Mouse (Mus musculus) embryo, embryonic 9.5 days (tissue): ENCODE measurements around the gene Egfl8.

Experiments used
- DNase-seq: peaks from one replicate; pipeline ENCODE4 v3.0.0-alpha.2; 2017; ENCODE audit errors: extremely low spot score

Egfl8 gene

DNA sequence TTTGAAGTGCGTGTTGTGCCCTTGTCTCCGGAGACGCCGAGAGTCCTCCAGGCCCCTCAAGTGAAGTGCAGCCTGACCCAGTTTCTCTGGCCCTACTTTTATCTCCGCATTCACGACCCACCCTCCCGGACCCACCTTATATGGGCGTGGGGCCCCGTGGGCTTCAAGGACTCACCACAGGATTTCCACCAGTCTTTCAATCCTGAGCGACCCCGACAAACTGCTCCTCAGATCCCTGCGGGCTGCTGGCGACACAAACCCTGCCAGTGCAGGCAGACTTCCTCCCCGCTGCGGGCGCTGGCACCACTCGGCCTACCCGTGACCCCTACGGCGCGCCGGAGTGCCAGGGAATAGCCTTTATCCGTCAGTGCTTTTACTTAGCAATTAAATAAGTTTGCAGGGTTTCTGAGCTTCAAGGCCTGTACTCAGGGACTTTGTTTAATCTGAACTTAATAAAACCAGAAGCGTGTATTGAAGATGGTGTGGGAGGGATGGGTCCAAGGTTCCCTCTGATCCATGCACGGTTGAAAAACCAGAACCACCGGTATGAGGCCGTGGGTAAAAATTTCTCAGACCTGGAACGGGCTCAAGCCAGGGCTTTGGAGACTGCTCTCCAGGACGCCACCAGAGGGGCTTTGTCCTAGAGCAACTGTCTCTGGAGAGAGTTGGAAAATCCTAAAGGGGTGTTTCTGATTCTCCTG lies 12.3 kb upstream of the Egfl8 start, which contains the start of gene Ppt2:
Gene Ppt2, minus strand, starts transcription at position 568 of the 701 bp plus-strand sequence.
- DNase-seq = no peak

DNA sequence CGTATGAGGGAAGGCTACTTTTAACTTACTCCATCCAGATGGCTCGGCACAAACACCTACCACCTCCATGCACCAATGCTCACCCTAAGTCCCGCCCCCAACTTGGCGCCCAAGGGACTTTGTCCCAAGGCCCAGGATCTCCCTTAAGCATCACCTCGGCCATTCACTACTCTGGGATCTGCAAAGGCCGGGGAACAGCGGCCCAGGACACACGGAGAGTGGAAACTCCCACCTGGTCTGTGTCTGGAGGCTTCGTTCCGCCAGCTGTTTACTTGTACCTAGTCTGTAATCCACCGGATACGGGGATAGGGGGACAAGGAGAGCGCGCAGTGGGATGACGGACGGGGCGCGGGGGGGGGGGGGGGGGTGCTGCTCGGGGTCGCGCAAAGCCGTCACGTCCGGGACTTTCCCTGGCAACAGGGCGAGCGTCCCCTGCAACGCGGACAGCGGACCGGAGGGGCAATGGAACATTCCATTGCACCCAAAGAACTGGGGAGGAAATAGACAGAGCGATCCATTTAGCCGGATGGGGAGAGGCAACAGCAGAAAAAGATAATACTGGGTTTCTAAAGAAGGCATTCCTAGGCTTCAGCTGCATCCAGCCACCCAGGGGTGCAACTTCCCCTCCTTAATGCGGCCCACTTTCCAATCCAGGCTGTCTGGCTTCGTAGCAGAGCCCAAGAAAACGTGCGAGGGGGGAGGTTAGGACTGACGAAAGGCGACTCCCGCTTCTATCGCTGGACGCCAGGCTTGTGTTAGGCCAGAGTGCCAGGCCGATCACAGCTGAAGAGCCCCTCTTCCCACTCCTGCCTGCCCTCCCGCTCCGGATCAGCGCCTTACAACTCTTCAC lies 11.5 kb upstream of the Egfl8 start:
- peak; percentile 92 for DNase-seq

DNA sequence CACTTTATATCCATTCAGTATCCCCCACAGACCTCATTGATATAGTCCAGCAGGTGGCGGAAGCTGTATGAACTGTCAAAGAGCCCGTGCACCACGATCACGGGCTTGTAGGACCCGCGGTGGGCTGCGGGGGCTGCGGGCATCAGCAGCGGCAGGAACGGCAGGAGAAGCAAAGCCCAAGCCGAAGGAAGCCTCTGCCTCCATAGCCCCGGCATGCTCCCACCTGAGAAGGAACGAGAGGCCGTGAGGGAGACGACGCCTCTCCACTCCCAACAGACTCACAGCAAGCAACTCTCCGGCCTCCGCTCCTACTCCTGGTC lies 11.0 kb upstream of the Egfl8 start:
- peak; percentile 51 for DNase-seq

DNA sequence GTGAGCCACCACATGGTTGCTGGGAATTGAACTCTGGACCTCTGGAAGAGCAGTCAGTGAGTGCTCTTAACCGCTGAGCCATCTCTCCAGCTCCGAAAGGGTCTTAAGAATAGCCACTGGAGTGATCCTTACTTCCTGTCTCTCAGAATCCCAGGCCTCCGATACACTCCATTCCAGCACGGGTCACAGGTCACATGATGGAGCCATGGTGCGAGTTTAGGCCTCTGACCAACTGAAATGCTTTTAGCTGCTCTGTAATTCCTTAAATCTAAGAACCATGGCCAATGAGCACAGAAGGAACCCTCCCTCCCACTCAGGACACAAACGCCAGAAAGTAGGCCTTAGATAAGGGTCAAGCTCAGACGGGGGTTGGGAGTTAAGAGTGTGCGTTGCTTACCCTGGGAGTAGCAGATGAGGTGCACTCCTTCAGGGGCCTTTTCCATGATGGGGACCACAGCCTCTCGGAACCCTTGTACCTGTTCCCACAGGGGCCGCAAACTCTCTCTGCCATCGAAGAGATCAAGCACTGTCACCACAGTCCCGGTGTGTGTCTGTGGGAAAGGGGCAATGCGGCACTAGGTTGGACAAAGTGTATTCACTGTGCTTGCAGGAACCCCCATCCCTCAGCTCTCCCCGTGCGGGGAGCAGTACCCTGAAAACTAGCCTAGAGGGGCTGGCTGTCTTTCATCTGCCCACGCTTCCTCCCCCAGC lies 10.4 kb upstream of the Egfl8 start:
- DNase-seq = no peak

DNA sequence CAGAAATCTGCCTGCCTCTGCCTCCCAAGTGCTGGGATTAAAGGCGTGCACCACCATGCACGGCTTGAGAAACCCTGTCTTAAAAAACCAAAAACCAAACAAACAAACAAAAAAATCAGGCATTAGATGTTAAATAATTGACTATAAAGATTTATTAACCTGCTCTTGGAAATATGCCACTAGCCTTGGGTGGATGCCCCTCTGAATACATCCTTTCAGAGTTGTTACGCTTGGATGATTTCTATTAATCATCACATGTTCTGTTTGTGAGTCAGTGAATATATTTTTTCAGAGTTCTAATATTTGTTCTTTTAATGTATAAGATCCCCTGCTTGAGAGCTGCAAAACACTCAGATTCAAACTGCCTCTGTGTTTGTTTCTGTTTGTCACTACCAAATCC lies 9.2 kb upstream of the Egfl8 start:
- no peak for DNase-seq

DNA sequence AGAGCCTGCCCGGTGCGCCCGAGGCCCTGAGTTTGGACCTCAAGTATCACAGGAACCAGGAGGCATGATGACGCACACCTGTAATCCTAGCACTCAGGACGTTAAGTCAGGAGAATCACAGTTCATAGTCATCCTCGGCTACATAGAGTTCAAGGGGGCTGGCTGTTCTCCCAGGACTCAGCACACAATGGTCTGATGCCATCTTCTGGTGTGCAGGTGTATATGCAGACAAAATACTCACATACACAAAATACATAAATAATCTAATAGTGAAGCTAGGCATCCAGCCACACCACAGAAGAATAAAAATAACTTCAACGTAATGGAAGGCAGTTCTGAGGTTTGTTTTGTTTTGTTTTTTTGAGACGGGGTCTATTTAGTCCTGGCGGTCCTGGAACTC lies 7.4 kb upstream of the Egfl8 start:
- no peak for DNase-seq

DNA sequence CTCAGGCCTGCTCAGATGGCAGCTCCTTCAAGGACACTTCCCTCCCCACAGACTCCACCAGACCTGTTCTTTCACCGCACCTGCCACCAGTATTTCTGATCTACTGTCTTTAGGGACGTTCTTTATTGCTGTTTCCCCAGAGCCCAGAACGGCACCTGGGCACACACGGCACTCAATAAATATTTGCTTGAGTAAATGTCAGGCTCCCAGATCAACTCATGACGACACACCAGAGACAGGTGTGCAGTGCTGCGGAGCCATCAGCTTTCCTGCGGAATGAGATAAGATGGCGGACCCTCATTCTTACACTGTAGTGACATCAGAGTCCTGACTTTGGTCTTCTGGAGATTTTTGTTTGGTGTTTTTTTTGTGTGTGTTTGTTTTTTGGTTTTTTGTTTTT lies 5.2 kb upstream of the Egfl8 start:
- no peak for DNase-seq

DNA sequence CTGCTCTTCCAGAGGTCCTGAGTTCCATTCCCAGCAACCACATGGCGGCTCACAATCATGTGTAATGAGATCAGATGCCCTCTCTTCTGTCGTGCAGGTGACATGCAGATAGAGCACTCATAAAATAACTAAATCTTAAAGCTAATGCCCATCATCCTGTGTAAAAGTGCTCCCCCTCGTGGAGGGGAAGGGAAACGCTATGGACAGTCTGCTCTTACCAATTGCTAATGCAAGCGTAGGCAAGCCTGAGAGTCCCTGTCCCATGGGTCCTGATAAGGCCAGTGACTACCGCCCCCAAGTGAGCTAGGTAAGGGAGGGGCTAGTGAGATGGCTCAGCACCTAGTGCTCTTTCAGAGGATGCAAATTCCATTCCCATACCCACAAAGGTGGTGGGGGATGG lies 3.2 kb upstream of the Egfl8 start:
- DNase-seq = peak; percentile 63

DNA sequence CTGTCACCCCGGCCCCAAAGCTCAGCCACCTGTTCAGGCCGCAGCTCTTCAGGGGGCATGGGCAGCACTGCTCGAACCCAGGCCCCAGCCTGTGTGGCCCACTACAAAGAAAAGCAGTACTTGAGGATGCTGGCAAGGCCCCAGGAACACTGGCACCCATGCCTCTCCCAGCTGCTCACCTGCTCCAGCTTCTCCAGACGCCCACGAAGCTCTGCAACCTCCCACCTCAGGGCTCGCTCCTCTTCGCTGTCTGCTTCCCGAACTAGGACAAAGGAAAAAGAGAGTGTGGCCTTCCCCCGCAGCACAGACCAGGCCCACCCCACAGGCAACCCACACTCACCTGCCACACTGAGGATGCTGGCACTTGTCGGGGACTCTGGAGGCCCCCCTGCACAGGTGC lies 1.9 kb downstream of the Egfl8 start:
- no peak for DNase-seq

DNA sequence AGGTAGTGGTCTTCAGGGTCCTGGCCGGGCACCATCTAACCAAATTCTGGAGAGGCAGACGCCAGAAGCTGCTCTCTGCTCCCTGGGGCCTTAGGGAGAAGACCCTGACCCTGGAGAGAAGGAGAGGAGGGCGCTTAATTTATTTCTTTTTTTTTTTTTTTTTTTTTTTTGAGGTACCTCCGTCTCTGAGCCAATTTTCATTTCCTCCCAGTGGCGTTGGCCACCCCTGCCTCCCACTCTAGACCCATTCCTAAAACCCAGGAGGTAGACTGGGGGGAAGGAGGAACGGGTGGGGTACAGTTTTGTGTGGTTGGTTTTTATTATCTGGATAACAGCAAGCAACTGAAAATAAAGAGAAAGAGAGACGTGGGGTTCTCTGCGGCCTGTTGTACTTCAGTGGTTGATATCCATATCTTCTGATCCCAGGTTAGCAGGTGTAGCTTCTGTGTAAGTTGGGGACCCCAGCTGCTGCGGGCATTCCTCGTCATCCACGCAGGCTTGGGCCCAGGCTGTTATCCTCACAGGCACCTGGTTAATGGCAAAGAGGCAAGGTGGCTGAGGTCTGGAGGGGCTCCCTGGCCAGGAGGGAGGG lies 2.6 kb downstream of the Egfl8 start:
- DNase-seq = no peak

DNA sequence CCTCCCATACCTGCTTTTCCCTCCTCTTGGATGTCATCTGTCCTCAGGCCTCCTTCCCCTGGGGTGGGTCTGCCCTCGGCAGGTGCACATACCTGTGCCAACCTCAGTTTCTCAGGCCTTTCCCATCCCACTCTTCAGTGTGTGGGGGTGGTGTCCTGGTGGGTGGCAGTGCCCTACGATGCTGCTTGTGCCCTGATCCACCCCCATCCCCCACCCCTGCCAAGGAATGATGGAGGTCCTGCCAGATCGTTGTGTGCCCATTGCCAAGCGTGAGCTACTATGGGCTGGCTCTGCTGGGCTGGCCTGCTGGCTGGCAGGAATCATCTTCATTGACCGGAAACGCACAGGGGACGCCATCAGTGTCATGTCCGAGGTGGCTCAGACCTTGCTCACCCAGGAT lies 4.7 kb downstream of the Egfl8 start:
- no peak for DNase-seq

DNA sequence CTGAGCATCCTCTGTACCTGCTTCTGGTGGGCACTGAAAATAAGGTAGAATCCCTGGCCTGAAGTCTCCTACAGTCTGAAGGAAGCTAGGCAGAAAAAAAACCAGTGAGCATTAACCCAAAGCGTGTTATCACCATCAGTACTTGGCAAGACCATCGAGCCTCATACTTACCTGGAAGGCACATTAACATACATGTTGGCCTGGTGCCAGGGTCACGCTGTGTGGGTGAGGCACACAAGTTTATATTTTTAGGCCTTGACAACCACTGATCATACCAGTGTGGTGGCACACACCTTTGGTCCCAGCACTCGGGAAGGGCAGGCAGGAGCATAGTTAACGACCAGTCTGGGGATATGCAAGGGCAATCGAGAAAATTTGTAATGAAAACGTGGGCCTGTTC lies 7.8 kb downstream of the Egfl8 start:
- DNase-seq = no peak

DNA sequence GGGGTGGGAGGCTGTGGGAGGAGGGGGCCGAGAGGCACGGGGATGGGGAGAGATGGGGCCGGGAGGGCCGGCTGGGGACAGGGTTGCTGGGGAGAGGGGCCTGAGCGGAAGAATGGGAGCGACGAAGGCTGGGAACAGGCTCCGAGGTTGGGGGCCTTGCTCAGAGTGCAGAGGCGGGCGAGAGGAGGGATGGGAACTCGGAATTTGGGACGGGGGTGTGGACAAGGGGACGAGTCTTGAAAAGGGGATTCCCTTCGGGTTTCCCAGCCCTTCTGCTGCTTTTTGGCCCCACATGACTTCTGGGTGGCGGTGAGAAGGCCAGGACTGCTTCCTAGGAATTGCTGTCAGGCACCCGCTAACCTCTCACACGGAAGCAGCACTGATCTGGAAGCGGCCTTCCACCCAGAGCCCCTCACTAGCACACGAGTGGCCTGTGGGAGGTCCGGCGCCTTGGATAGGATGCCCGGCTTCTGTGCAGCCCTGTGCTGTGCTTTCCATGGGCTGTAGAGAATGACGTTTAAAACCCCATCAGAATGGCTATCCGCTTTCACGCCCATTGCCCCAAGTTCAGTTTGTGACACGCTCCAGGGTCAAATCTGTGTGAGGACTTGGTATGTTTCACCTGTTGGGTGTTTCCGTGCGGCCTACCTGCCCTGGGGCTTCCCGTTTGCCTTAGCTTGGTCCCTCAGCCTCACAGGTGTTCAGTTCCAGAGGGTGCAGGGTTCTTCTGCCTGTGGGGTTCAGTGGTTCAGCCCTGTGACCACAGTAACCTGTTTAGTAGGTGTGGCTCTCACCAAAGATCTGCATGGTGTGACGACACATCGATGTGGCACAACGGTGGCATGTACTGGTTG lies 9.4 kb downstream of the Egfl8 start:
- DNase-seq = no peak

DNA sequence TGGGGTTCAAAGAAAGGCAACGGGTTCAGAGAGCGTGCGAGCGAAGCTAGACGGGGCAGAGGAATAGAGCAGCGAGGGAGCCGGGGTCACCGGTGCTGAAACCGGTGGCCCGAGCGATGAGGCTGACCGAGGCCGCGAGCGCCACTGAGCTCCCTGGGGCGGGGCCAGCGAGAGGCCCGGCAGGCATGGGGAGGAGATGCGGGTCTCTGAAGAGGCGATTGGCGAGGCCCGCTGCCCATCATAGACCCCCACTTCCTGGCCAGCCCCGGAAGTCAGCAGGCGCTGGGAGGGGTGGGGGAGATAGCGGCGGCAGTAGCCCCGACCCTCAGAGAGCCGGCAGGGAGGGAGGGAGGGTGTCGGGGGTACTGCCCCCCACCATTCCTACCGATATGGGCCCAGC lies 10.2 kb downstream of the Egfl8 start:
- peak; percentile 94 for DNase-seq

DNA sequence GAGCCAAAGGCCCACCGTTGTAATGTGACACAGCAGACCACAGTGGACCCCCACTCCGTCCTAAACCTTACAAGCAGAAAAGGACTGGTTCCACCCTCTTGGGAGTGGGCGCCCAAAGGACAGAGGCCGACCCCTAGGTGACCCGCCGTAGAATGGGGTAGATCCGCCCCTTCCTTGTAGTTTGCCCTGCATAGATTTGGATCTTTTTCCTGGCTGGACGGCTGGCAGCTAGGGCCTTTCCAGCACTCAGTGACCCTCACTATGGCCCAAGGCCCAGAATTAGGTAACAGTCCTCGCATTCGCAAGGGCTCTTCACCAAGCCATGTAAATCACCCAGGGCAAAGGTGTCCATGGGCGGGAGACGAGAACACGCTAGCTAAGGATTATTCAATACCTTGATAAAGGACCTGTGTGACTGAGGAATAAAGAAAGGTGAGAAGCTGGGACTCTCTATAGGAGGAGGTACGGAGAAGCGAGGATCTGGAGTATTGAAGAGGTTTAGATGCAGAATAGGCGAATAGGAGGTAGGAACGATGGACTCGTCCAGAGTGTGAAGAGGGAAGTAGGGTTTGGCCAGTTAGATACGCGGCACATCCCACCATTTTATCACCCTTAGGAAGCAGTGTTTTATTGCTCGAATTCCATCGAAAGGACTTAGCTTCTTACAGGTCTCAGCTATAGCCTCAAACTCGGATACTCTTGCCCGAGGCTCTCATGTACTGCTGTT lies 11.1 kb downstream of the Egfl8 start:
- DNase-seq = no peak

DNA sequence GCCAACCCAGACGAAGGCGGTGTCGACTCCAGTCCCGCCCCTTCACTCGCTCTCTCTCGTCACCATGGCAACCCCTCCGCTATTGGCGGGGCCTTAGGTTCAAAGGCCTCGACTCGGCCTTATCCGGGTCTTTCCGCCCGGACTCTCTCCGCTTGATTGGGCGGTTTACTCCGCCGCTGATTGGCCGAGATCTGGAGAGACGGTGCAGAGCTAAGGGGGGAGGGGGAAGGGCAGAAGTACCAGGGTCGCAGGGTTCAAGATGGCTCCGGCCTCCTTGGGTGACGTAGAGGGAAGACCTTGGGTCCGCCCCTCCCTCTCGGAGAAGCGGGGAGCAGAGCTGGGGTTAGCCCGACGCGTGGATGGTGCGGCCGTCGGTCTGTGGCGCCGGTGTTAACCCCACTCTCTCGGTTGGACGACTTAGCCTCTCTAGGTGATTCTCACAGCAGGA lies 11.7 kb downstream of the Egfl8 start, which contains the start of gene Agpat1:
Gene Agpat1, plus strand, starts transcription at position 202 of the 448 bp plus-strand sequence.
- no peak for DNase-seq

DNA sequence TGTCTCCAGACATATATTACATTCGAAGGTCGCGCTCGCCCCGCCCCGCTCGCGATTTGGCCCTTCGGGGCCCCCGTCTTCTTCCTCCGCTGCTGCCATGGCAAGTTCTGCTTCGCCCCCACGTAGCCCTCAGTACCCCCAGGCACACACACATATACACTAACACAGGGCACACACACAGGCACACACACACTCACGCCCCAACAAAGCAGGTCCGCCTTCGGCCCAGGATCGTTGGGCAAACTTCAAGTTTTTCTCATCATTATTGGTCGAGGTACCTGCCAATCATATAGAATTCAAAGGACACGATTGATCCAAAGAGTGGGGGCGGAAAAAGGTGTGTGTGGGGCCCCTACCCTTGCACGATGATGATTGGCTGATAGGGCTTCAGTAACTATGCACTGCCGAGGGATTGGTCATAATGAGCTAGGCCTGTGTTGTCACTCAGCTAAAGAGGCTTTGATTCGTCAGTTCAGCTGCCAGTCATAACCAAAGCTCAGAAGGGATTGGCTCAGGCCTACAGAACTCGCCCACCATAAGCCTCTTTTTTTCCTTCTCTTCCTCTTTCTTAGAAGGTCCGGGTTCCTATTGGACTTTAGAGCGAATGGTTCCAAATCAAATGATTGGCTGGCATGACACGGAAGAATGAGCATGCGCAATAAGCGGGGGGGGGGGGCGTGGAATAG lies 12.3 kb downstream of the Egfl8 start, which contains the start of gene Rnf5:
Gene Rnf5, minus strand, starts transcription at position 316 of the 686 bp plus-strand sequence.
- peak; percentile 99 for DNase-seq

DNA sequence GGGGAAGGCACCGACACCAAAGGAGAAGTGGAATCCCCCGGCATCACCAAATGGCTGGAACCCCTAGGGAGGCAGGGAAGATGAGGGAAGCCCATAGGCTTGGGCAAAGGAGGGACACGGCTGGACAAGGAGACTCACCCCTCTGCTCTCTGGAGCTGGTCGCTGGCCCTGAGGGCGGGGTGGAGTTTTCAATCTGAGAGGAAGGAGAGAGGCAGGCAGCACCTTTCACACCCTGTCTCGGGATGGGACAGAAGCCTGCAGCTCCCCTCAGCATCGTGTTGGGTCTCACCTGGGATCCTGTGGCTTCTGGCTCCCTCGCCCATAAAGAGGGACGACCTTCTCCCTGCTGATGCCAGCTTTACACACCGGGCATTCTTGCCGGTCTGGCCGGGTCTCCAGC lies 14.0 kb downstream of the Egfl8 start:
- no peak for DNase-seq

DNA sequence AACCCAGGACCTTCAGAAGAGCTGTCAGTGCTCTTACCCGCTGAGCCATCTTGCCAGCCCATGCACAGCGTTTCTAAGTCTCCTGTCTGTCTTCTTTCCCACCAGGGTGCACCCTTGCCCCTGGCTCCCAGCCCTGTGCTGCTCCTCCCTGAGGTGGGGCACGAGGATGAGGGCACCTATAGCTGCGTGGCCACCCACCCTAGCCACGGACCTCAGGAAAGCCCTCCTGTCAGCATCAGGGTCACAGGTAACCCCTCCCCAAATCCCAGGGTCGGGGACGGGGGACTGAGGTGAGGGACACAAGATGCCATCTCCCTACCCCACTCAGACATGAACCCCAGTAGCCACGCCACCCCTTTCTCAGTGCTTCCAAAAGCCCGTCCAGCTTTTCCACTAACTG lies 15.9 kb downstream of the Egfl8 start:
- DNase-seq = no peak

DNA sequence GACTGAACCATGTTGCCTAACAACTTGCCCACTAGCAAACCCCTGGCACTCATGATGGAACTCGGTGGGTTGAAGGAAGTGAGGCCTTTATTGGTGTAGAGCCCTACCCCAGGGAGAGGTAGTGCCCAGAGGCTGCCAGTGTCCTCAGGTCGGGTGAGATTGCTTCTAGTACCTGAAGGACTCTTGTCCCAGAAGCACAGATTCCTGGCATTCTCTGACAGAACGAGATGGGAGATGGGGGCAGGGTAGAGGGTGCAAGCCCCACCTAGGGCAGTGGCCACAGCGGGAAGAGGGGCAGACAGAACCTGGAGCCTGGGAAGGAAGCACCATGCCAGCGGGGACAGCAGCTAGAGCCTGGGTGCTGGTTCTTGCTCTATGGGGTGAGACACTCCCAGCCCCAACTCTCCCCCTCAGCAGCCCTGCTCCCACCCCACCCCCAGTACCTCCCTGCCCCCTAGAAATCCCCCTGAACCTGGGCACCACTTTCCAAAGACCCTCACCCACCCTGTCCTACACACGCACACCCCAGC lies 18.1 kb downstream of the Egfl8 start, which contains the start of gene Ager:
Gene Ager, plus strand, starts transcription at position 297 of the 530 bp plus-strand sequence.
- no peak for DNase-seq
